Mouse (Mus musculus) kidney, postnatal 0 days (tissue): ENCODE results near the gene Otop1. TPM values are rescaled to one million over a fixed set of nuclear protein-coding genes. Genes with fewer than 3 reads are reported as not detected.

ENCODE experiments used
- ATAC-seq: fragments of 200-750 bp; cut with Nextera tagmentation; replicated peaks from 2 replicates; pipeline ENCODE4 v1.8.0; 2017; ENCODE audit warnings: low read depth, moderate number of reproducible peaks, moderate TSS enrichment, moderate library complexity; ENCODE audit not compliant: low FRiP score
- DNase-seq: peaks from one replicate; pipeline ENCODE4 v3.0.0-alpha.2; 2016; ENCODE audit warnings: low spot score
- H3K27ac ChIP-seq: fragments of 300-500 bp; sonication (generic); 2 replicates; pipeline ENCODE4 v1.5.1; 2014; ENCODE audit warnings: mild to moderate bottlenecking
- H3K27me3 ChIP-seq: fragments of 300-500 bp; sonication (generic); 2 replicates; pipeline ENCODE4 v1.6.1; 2014; ENCODE audit warnings: low read length, mixed read lengths; ENCODE audit not compliant: insufficient read depth
- H3K36me3 ChIP-seq: fragments of 300-500 bp; sonication (generic); 2 replicates; pipeline ENCODE4 v1.6.1; 2014; ENCODE audit warnings: low read length, mixed read lengths; ENCODE audit not compliant: insufficient read depth
- H3K4me1 ChIP-seq: fragments of 300-500 bp; sonication (generic); replicated peaks from 2 replicates; pipeline ENCODE4 v1.6.1; 2014; ENCODE audit warnings: antibody characterized with exemption, low read length, mixed read lengths; ENCODE audit not compliant: insufficient read depth
- H3K4me2 ChIP-seq: fragments of 300-500 bp; sonication (generic); 2 replicates; pipeline ENCODE4 v1.6.1; 2014; ENCODE audit warnings: mild to moderate bottlenecking, low read length, moderate library complexity, mixed read lengths
- H3K4me3 ChIP-seq: fragments of 300-500 bp; sonication (generic); replicated peaks from 2 replicates; pipeline ENCODE4 v1.5.1; 2014; ENCODE audit warnings: low read depth, low read length
- H3K9ac ChIP-seq: fragments of 300-500 bp; sonication (generic); 2 replicates; pipeline ENCODE4 v1.6.1; 2014; ENCODE audit warnings: low read depth, low read length
- H3K9me3 ChIP-seq: fragments of 300-500 bp; sonication (generic); replicated peaks from 2 replicates; pipeline ENCODE4 v1.6.1; 2016; ENCODE audit warnings: low read length, inconsistent platforms, mixed read lengths
- CTCF ChIP-seq: IDR thresholded peaks from 2 replicates; pipeline ENCODE4 v1.5.1; 2016; ENCODE audit warnings: antibody characterized with exemption, low read depth, mild to moderate bottlenecking, moderate library complexity
- WGBS: fragments of 180-500 bp; shearing (Covaris S2); extraction: QIAGEN DNeasy Blood & Tissue Kit; methylation state at CpG from one replicate; pipeline ENCODE4 v1.1.7; 2014; 5-methylcytosine and 5-hydroxymethylcytosine counted together
- polyA plus RNA-seq: library from polyadenylated mRNA; unstranded; fragments of >200 nt; fragmentation: Nextera tagmentation; extraction: Ambion mirVana; gene quantifications from 2 replicates; pipeline ENCODE4 v1.2.1, GENCODE M21; 2015

Gene Otop1
- polyA plus RNA-seq, 1 experiment from 2014 or later = not detected

GRCm38 (mm10) chr5:38255195-38255594 lies 20.6 kb upstream of the Otop1 start:
- H3K27ac ChIP-seq = no peak overlapping the region
- 57% methylated on average over 4 of the region's 4 CpGs for WGBS
- H3K4me3 ChIP-seq = no peak overlapping the region
- H3K9ac ChIP-seq = no peak overlapping the region
- no peaks in the 10 kb centered on the region for H3K36me3 ChIP-seq
- no peak for DNase-seq
- H3K4me2 ChIP-seq = no peak overlapping the region
- no peaks in the 10 kb centered on the region for H3K9me3 ChIP-seq
- no peaks in the 10 kb centered on the region for H3K4me1 ChIP-seq
- no peaks in the 10 kb centered on the region for H3K27me3 ChIP-seq
- peak; percentile 57 for TF ChIP-seq CTCF
- ATAC-seq = no peak

DNA sequence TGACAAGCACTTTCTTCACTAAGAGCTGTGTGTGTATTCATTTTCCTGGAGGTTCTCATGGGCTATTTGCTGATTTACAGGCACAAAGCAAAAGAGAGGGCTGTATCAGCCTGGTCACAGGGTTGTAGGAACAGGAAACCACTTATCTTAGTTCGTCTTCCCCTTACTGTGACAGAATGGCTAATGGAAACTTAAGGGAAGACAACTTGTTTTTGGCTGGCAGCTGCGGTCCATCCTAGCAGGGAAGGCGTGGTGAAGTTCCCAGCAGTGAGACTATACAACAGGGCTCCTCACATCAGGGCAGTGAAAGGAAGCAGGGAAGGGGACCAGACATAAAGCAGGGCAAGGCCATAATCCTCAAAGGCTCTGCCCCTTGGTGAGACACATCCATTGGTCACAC lies 20.1 kb upstream of the Otop1 start:
- no peak overlapping the region for H3K4me3 ChIP-seq
- 64% methylated on average over 3 of the region's 3 CpGs for WGBS

GRCm38 (mm10) chr5:38256551-38256950 lies 19.2 kb upstream of the Otop1 start:
- 92% methylated on average over 1 of the region's 1 CpGs for WGBS
- H3K9ac ChIP-seq = no peak overlapping the region
- no peak for TF ChIP-seq CTCF
- ATAC-seq (no peak), DNase-seq (no peak)
- no peaks in the 10 kb centered on the region for H3K27me3 ChIP-seq
- H3K9me3 ChIP-seq = no peaks in the 10 kb centered on the region
- H3K4me3 ChIP-seq = no peak overlapping the region
- H3K27ac ChIP-seq = no peak overlapping the region
- no peak overlapping the region for H3K4me2 ChIP-seq
- H3K36me3 ChIP-seq = no peaks in the 10 kb centered on the region; the same call in 1 of the 2 replicates
- H3K4me1 ChIP-seq = no peaks in the 10 kb centered on the region; the same call in 1 of the 2 replicates

More for the DNA sequence above, 20.1 kb upstream of the Otop1 start:
- no peak overlapping the region for H3K27ac ChIP-seq
- DNase-seq (no peak), ATAC-seq (no peak)
- no peak overlapping the region for H3K9ac ChIP-seq
- no peak for TF ChIP-seq CTCF
- no peaks in the 10 kb centered on the region for H3K4me1 ChIP-seq
- no peaks in the 10 kb centered on the region for H3K36me3 ChIP-seq
- H3K27me3 ChIP-seq = no peaks in the 10 kb centered on the region
- H3K4me2 ChIP-seq = no peak overlapping the region
- H3K9me3 ChIP-seq = no peaks in the 10 kb centered on the region

DNA sequence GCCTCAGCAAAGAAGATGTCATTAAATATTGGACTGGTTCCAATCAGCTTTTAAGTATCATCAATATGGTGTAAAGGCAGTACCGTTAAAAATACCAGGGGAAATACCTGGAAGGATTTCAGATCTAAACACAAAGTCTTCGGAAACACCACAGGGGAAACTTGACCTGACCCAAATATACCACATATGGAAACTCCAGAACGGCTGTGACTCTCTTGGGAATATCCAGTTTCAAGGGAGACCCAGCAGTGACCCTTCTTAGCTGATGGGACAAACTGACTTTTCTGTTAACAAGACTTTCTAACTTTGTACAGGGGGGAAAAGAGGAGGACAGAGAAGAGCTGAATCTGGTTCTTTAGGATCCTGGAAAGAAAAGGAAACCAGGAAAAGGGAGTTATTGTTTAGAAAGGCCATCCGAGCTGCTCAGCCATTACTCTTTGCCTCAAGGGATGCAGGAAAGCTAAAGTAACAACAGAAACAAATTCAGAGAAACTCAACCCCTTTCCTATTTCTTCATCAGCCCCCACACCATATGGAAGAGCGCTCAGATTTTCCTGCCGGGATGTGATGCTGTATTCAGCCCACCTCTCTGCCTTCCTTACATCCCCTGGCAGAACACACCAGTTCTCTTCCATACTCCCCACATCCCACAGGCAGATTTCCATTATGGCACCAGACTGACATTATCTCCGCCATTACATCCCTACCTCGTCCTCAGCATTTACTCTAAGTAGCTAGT lies 17.6 kb upstream of the Otop1 start:
- no peak for TF ChIP-seq CTCF
- Histone ChIP-seq H3K9me3 (no peaks in the 10 kb centered on the region), H3K27ac (no peak overlapping the region), H3K4me3 (no peak overlapping the region), H3K4me1 (no peaks in the 10 kb centered on the region; the same call in 1 of the 2 replicates), H3K27me3 (no peaks in the 10 kb centered on the region), H3K4me2 (no peak overlapping the region), H3K9ac (no peak overlapping the region), H3K36me3 (peaks cover 11% of the 10 kb centered on the region; the same call in 1 of the 2 replicates)
- WGBS = 35% methylated on average over 8 of the region's 8 CpGs
- peak; percentile 72 for DNase-seq
- no peak for ATAC-seq

- H3K9me3 ChIP-seq = no peaks in the 10 kb centered on the region
- no peak for ATAC-seq
Observed at GRCm38 (mm10) chr5:38258773-38259146, 17.0 kb upstream of the Otop1 start.

DNA sequence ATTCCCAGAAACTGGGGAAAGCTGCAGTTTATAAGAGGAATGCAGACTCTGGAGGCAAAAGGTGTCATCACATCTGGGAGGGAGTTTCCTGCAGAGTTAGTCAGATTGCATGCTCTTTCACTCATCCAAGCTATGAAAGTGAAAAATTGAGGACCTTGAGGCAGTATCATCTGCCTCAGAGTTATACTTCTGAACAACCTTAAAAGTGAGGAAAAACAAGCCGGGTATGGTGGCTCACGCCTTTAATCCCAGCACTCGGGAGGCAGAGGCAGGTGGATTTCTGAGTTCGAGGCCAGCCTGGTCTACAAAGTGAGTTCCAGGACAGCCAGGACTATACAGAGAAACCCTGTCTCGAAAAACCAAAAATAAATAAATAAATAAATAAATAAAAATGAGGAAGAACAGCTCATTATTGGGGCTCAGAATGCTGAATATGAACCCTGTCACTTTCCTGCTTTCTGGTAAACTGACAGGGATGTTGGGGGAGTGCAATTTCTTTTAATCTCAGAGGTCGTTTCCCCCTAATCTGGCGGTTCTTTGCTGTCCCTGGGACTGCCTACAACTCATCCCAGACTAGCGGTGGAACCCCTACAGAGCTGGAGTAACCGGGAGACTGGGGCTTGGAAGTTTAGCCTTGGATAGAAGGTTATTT lies 16.2 kb upstream of the Otop1 start:
- Histone ChIP-seq H3K9me3 (no peaks in the 10 kb centered on the region), H3K4me2 (peak overlapping the region; percentile 70), H3K27me3 (no peaks in the 10 kb centered on the region), H3K36me3 (peaks cover 24% of the 10 kb centered on the region), H3K4me1 (no peaks in the 10 kb centered on the region; the same call in 1 of the 2 replicates), H3K27ac (peak overlapping the region; percentile 86), H3K9ac (peak overlapping the region; percentile 62), H3K4me3 (peak overlapping the region; percentile 66)
- 39% methylated on average over 9 of the region's 9 CpGs for WGBS
- ATAC-seq (no peak), DNase-seq (no peak)
- no peak for TF ChIP-seq CTCF

More at GRCm38 (mm10) chr5:38258773-38259146, 17.0 kb upstream of the Otop1 start:
- no peak for DNase-seq
- H3K4me3 ChIP-seq = no peak overlapping the region
- no peaks in the 10 kb centered on the region for H3K27me3 ChIP-seq
- TF ChIP-seq CTCF = no peak
- H3K9ac ChIP-seq = no peak overlapping the region
- WGBS = 64% methylated on average over 5 of the region's 5 CpGs
- H3K27ac ChIP-seq = no peak overlapping the region
- no peaks in the 10 kb centered on the region; the same call in 1 of the 2 replicates for H3K4me1 ChIP-seq
- H3K4me2 ChIP-seq = no peak overlapping the region
- H3K36me3 ChIP-seq = peaks cover 16% of the 10 kb centered on the region
